Mouse (Mus musculus): ENCODE results near the gene Mlxipl.

Gene Mlxipl

DNA sequence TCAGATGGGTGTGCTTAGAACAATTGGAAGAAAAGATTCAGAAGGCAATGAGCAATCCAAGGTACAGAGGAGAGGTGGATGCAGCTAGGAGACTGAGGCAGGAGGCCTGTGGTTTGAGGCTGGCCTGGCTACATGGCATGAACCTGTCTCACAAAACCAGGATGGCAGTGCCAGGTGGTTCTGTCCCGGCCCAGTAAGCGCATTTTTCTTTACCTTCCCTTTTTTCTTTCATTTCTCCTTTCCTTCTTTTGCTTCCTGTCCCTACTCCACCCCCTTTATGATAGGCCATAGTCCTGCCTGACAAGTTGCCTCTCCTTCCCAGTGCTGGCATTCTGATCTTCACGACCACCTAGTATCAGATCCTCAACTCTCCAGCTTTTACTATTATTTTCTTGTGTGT lies 95.3 kb downstream of the Mlxipl start:
- DNase-seq (ENCODE audit: low read depth), result no peak

- peak; percentile 75 for DNase-seq (ENCODE audit: low read depth)
These were observed 95.9 kb downstream of the Mlxipl start for GRCm38 (mm10) chr5:135185596-135185995.

DNA sequence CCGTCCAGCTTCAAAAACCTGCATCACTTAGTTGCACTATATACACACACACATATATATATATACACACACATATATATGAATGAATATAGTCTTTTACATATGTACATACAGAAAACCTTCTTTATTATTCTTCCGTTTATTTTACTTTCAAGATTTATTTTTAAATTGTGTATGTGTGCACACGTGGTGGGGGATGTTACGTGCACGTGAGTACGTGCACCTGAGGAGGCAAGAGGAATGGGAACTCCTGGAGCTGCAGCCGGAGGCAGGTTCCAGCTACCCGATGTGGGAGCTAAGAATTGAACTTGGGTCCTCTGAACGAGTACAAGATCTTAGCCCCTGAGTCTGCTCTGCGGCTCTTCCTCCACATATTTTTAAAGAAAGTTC lies 96.5 kb downstream of the Mlxipl start:
- no peak for DNase-seq (ENCODE audit: low read depth)

DNA sequence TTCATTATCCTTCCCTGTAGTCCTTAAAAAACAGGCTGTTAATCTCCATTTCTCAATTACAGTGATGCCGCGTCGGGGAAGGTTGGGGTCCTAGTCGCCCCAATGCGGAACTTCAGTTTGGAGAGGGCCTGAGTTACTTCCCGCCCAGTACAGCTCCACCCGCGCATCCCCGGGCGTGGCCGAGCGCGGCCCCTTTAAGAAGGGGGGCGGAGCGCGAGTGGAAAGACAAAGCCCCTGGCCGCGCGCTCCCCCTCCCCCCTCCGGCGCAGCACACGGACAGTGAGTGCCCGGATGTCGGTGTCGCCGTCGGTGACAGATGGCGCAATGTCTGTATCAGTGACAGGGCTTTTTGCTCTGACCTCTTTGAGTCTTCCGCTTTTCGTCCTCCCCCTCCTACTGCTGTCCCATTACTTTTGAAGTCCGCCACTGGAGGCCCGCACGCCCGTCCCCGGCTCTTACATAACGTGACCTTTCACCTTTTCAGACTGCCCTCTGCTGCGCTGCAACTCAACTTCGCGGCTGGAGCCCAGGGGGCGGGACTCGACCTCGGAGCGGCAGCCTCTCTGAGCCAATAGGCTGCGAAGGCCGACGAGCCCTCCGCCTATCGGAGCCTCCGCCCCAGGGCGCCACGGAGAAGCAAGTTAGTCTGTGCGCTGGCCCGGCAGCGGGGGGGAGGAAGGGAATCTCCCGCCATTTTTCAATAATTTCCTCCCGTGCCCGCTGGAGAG lies 97.1 kb downstream of the Mlxipl start, which contains the start of gene Baz1b:
Gene Baz1b, plus strand, starts transcription at position 644 of the 728 bp plus-strand sequence.
- peak; percentile 97 for DNase-seq (ENCODE audit: low read depth)

- DNase-seq (ENCODE audit: low read depth), result no peak
These were observed 97.9 kb downstream of the Mlxipl start for GRCm38 (mm10) chr5:135187349-135188213.

All from naive thymus-derived CD4-positive, alpha-beta T cell, adult 2 months (primary cell).